Comparison of ENCODE assay signal across 28 mouse cellular contexts in genomic region chr16:30081980-30082379, GRCm38 (mm10). TPM values are rescaled to one million over a fixed set of nuclear protein-coding genes. Genes with fewer than 3 reads are reported as not detected.
DNase-seq lines count a peak whose midpoint lies in the region; ATAC-seq lines count a peak whose summit lies in the region.
"Had no signal": no experiment of that assay in that cellular context is flagged by ENCODE, and none has a peak within 500 bp of the region (broad histone marks: within the 10 kb centered on the region; RNA-seq: fewer than 3 reads in every experiment).

No protein-coding gene starts in this region.

- no peak overlapping the region for H3K4me2 ChIP-seq in kidney, embryonic 14.5 days (replicated peaks; ENCODE audit: low read depth, low read length)
- H3K4me2 ChIP-seq in midbrain, embryonic 13.5 days (replicated peaks) = no peak overlapping the region
- H3K4me2 ChIP-seq in intestine, embryonic 16.5 days (ENCODE audit: low read depth, low read length) = no peak overlapping the region
- H3K4me2 ChIP-seq: embryonic facial prominence, embryonic 13.5 days; heart, embryonic 11.5 days; hindbrain, embryonic 14.5 days; limb, embryonic 12.5 days; liver, embryonic 15.5 days; lung, embryonic 14.5 days; midbrain, embryonic 12.5 days; neural tube, embryonic 13.5 days had no signal

- ATAC-seq in kidney, embryonic 14.5 days (ENCODE audit: low FRiP score, low TSS enrichment) = peak; percentile 40
- ATAC-seq in midbrain, embryonic 13.5 days = 0 out of 2 replicates have a peak, but pooled peaks have one; percentile 34
- 0 out of 2 replicates have a peak, but pooled peaks have one; percentile 34 for ATAC-seq in intestine, embryonic 16.5 days
- no peak for ATAC-seq in erythroblast, adult 5-6 weeks (replicated peaks; ENCODE audit: low FRiP score, poor library complexity, severe bottlenecking)
- ATAC-seq: activated CD4-positive, CD25-positive, alpha-beta regulatory T cell, adult 4 months; forebrain, embryonic 16.5 days had no signal

- H3K9me3 ChIP-seq in kidney, embryonic 14.5 days (ENCODE audit: control insufficient read depth, low read length) = no peaks in the 10 kb centered on the region; the same call in 1 of the 2 replicates
- H3K9me3 ChIP-seq in midbrain, embryonic 13.5 days = no peaks in the 10 kb centered on the region
- no peaks in the 10 kb centered on the region for H3K9me3 ChIP-seq in midbrain, embryonic 10.5 days (replicated peaks)
- H3K9me3 ChIP-seq in intestine, embryonic 16.5 days (ENCODE audit: control insufficient read depth, low read length) = no peaks in the 10 kb centered on the region
- H3K9me3 ChIP-seq: embryonic facial prominence, embryonic 13.5 days; limb, embryonic 12.5 days; liver, embryonic 15.5 days; midbrain, embryonic 12.5 days; neural tube, embryonic 13.5 days had no signal

- H3K27me3 ChIP-seq in kidney, embryonic 14.5 days (ENCODE audit: control insufficient read depth, insufficient read depth, low read length) = no peaks in the 10 kb centered on the region
- peaks cover 45% of the 10 kb centered on the region for H3K27me3 ChIP-seq in midbrain, embryonic 13.5 days
- H3K27me3 ChIP-seq in midbrain, embryonic 10.5 days (ENCODE audit: low read depth, poor library complexity, severe bottlenecking) = peaks cover 74% of the 10 kb centered on the region
- no peaks in the 10 kb centered on the region for H3K27me3 ChIP-seq in intestine, embryonic 16.5 days (replicated peaks; ENCODE audit: control insufficient read depth, insufficient read depth, low read length)
- H3K27me3 ChIP-seq: embryonic facial prominence, embryonic 13.5 days; limb, embryonic 12.5 days; liver, embryonic 15.5 days had no signal

- WGBS in kidney, embryonic 14.5 days = 31% methylated on average over 4 of the region's 4 CpGs
- 89% methylated on average over 4 of the region's 4 CpGs for WGBS in midbrain, embryonic 13.5 days
- WGBS in midbrain, embryonic 10.5 days = 85% methylated on average over 4 of the region's 4 CpGs
- 70% methylated on average over 4 of the region's 4 CpGs for WGBS in intestine, embryonic 16.5 days

- H3K4me3 ChIP-seq in kidney, embryonic 14.5 days (ENCODE audit: low read length) = no peak overlapping the region
- no peak overlapping the region for H3K4me3 ChIP-seq in midbrain, embryonic 13.5 days (replicated peaks)
- no peak overlapping the region for H3K4me3 ChIP-seq in midbrain, embryonic 10.5 days
- H3K4me3 ChIP-seq in intestine, embryonic 16.5 days (ENCODE audit: low read length) = no peak overlapping the region
- H3K4me3 ChIP-seq: embryonic facial prominence, embryonic 13.5 days; erythroblast, embryonic 14.5 days; gastrocnemius, adult 2 months; limb, embryonic 12.5 days; liver, embryonic 15.5 days; midbrain, embryonic 12.5 days; neural tube, embryonic 13.5 days had no signal

- no peak for DNase-seq in kidney, adult 18-20 months
- no peak for DNase-seq in midbrain, embryonic 10.5 days (ENCODE audit: low spot score)
- DNase-seq in adrenal gland, postnatal 4 days (ENCODE audit: low spot score in 2 of 2) = no peak
- DNase-seq: cerebellum, adult 9-10 months; cerebellum, postnatal 36 days; gastrocnemius, adult 2 months; gastrocnemius, postnatal 36 days; heart, adult 18-20 months; heart, postnatal 36 days; kidney, postnatal 14 days; lung, embryonic 14.5 days; lung, postnatal 36 days; thymus, adult 2 months; thymus, postnatal 36 days had no signal

- H3K27ac ChIP-seq in kidney, embryonic 14.5 days (ENCODE audit: low read depth, low read length) = peak overlapping the region; percentile 83
- no peak overlapping the region for H3K27ac ChIP-seq in midbrain, embryonic 13.5 days
- no peak overlapping the region for H3K27ac ChIP-seq in midbrain, embryonic 10.5 days (replicated peaks)
- H3K27ac ChIP-seq in intestine, embryonic 16.5 days (ENCODE audit: low read length) = no peak overlapping the region
- H3K27ac ChIP-seq: embryonic facial prominence, embryonic 13.5 days; gastrocnemius, adult 2 months; hindbrain, embryonic 14.5 days; limb, embryonic 12.5 days; liver, embryonic 15.5 days; midbrain, embryonic 12.5 days; neural tube, embryonic 13.5 days had no signal

- no peaks in the 10 kb centered on the region for H3K36me3 ChIP-seq in kidney, embryonic 14.5 days (ENCODE audit: control insufficient read depth, insufficient read depth, low read length)
- H3K36me3 ChIP-seq in midbrain, embryonic 13.5 days = no peaks in the 10 kb centered on the region
- no peaks in the 10 kb centered on the region for H3K36me3 ChIP-seq in midbrain, embryonic 10.5 days
- H3K36me3 ChIP-seq in intestine, embryonic 16.5 days (ENCODE audit: control insufficient read depth, insufficient read depth, low read length) = no peaks in the 10 kb centered on the region
- H3K36me3 ChIP-seq: embryonic facial prominence, embryonic 13.5 days; limb, embryonic 12.5 days; liver, embryonic 15.5 days; midbrain, embryonic 12.5 days; neural tube, embryonic 13.5 days had no signal

- no peak overlapping the region for H3K9ac ChIP-seq in kidney, embryonic 14.5 days (ENCODE audit: low read depth, low read length)
- H3K9ac ChIP-seq in midbrain, embryonic 13.5 days (replicated peaks) = no peak overlapping the region
- H3K9ac ChIP-seq in intestine, embryonic 16.5 days (ENCODE audit: low read depth, low read length) = no peak overlapping the region
- H3K9ac ChIP-seq: hindbrain, embryonic 14.5 days; limb, embryonic 12.5 days; liver, embryonic 15.5 days; lung, embryonic 14.5 days; midbrain, embryonic 12.5 days; neural tube, embryonic 13.5 days had no signal

- peaks cover 29% of the 10 kb centered on the region for H3K4me1 ChIP-seq in kidney, embryonic 14.5 days (ENCODE audit: control insufficient read depth, insufficient read depth, low read length)
- no peaks in the 10 kb centered on the region for H3K4me1 ChIP-seq in midbrain, embryonic 13.5 days (replicated peaks)
- H3K4me1 ChIP-seq in midbrain, embryonic 10.5 days = peaks cover 6% of the 10 kb centered on the region
- H3K4me1 ChIP-seq in intestine, embryonic 16.5 days (ENCODE audit: control insufficient read depth, insufficient read depth, low read length) = peaks cover 10% of the 10 kb centered on the region
- H3K4me1 ChIP-seq: liver, embryonic 15.5 days; midbrain, embryonic 12.5 days had no signal

RNA-seq across cellular contexts. Expression of gene Hes1, which starts 17.8 kb away (rescaled TPM):
- 68.7 and 82.2 TPM in 2 replicates for polyA plus RNA-seq in kidney, embryonic 14.5 days (2014; fragmentation: Nextera tagmentation; extraction: Ambion mirVana)
- polyA plus RNA-seq in midbrain, embryonic 13.5 days (2015; fragmentation: Nextera tagmentation; extraction: Ambion mirVana) = 14.1 and 19.7 TPM in 2 replicates
- polyA plus RNA-seq in midbrain, embryonic 10.5 days (2016; fragmentation: Nextera tagmentation; extraction: Ambion mirVana) = 32.2 and 42.5 TPM in 2 replicates
- polyA plus RNA-seq in intestine, embryonic 16.5 days (2015; fragmentation: Nextera tagmentation; extraction: Ambion mirVana) = 25.9 and 36.1 TPM in 2 replicates
- total RNA-seq in adrenal gland, postnatal 4 days (2021) = 10 to 100 TPM; 31.4 to 39.1 TPM
- not detected in 2 replicates for total RNA-seq in erythroblast, adult 5-6 weeks (2015; ENCODE audit: low replicate concordance)
- total RNA-seq in erythroblast, adult 5-6 weeks (2017; ENCODE audit: low replicate concordance) = 0.26 and 10.9 TPM in 2 replicates
- polyA plus RNA-seq: activated CD4-positive, CD25-positive, alpha-beta regulatory T cell, adult 4 months had no signal
